Mouse (Mus musculus) kidney, adult 9 months (tissue): ENCODE data around the gene Olfr643.
"Not testable (repeated sequence)": the region's sequence is repeated elsewhere in the genome, so short reads cannot be mapped to it uniquely, and the experiment has no call there.

Experiments
- DNase-seq: peaks from one replicate; pipeline ENCODE4 v3.0.0; 2022

Gene Olfr643

DNA sequence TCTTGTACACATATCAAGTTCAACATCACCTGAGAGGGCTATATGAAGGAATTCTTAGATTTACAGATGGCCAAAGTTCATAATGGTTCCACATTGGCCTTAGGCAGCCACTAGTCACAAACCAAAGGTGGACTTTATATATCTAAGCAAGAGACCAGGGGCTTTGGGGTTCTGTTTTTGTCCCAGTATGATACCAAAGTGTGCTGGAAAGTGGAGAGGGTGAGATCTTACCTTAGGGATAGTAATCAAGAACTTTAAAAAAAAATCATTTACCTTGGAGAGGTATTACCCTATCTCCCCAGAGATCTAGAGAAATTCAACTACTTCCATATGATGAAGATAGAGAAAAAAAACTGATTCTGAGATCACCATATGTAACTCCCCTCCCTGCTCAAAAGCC lies 120.0 kb downstream of the Olfr643 start, which contains the start of gene Olfr639:
Gene Olfr639 (minus strand): TSS at position 101 of the 400 bp plus-strand sequence.
- no peak for DNase-seq

DNA sequence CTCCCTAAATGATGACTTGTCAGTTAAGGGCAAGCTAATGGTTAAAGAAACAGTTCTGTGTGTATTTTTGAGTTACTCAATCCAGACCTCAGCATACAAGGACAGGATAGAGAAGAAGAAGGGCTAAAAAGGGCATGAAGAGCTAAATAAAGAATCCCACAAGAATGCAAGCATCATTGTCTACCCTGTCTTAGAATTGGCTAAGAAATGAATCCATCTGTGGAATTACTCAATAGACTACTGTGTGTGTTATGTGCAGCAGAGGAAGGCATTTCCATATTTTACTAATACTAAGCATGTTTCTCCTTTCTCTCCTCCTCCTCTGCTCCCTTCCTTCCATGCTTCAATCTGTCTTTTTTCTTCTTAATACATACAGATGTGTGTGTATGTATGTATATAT lies 138.1 kb downstream of the Olfr643 start:
- DNase-seq, result no peak

DNA sequence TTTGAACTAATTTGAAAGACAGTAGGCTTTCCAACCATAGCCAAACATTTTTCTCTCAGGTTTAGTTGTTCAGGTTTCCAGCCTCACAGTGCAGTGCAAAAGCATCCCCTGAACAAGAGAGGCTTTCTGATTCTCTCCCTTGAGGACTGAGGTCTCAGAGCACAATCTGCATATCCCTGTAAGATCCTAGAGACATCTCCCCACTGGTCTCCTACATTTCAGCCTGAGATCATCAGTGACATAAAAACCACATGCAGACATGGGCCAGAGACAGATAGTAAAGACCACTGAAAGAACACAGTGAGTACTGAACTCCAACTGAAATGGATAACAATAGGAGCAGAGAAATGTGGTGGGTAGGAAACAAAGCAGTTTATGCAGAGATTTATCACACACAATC lies 138.8 kb downstream of the Olfr643 start, which contains the start of gene Olfr638:
Gene Olfr638 (plus strand): TSS at position 301 of the 400 bp plus-strand sequence.
- DNase-seq, result no peak

DNA sequence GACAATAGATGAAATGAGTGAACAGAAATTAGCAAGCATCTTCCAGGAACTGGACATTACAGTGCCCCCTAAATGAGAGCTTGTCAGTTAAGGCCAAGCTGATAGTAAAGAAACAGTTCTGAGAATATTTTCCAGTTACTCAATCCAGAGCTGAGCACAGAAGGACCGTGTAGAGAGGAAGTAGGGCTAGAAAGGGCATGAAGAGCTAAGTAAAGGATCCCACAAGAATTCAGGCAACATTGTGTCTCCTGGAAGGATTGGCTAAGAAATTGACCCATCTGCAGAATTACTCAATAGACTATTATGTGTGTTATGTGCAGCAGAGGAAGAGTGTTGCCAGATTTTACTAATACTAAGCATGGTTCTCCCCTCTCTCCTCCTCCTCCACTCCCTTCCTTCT lies 165.4 kb downstream of the Olfr643 start:
- DNase-seq, result no peak

DNA sequence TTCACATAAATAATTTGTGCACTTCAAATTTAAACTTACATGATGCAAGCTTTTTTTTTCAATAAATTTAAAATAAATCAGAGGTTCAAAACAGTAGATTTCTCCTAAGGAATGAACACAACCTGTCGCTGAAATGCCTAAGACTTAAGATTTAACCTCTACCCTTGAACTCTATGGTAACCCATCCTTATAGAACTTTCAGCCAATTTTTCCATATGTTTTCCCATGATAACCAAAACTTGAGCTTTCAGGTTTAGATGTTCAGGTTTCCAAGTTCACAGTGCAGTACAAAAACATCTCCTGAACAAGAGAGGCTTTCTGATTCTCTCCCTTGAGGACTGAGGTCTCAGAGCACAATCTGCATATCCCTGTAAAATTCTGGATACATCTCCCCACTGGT lies 166.4 kb downstream of the Olfr643 start, which contains the start of gene Olfr635:
Gene Olfr635 (plus strand): TSS at position 301 of the 400 bp plus-strand sequence.
- no peak for DNase-seq

DNA sequence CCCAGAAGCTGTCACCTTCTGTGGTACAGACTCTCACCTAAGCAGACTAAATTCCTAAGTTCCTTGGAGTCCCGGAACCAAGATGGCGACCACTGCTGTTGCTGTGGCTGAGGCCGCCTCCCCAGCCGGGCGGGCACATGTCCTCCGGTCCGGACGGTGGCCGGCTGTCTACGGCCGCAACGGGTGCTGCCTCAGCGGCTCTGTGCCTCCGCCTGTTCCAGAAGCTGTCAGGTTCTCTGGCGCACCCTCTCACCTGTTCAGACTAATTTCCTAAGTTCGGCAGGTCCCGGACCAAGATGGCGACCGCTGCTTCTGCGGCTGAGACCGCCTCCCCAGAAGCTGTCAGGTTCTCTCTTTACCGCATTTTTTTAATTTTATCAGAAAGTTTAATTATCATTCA lies 170.3 kb downstream of the Olfr643 start:
- DNase-seq, result not testable (repeated sequence)
